Mouse (Mus musculus): Measurements from ENCODE around the gene Cyb561d2.

Cyb561d2 gene

DNA sequence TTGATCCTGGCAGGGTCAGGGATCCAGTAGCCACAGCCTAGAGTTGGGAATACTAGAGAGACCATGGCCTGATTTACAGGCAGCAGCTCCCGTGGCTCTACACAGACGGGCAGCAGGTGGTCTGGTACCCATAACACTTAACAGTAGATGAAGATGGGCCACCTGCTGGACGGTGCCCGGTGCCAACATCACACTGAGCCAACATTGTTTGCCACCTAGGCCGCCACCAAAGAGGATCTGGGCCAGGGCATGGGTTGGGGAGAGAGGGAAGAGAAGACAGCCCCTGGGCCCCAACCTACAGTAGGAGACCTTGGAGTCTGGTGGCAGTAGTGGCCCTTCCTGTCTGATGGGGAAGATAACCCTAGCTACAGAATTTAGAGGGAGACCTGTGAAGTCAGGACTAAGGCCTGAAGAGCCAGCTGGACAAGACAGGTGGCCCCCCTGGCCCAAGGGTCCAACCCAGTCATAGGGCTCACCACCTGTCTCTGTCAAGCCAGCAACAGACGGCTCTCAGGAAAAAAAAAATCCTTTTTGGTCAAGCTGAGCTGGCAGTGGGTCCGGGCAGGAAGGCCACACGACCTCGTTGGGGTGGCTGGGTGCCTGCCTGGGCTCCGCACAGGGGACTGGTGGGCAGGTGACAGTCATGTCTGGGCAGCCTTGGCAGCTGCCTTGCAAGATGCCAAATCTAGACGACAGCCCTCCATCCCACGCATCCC lies 39.7 kb downstream of the Cyb561d2 start:
- ChIA-PET CTCF (interaction anchor here in 2 of 4 experiments (0.6 to 1.3 kb wide), 2 partner anchors 39 to 100 kb away, joined by 3 read pairs; no protein-coding TSS in a partner anchor), POLR2A (no interaction called here)

GRCm38 (mm10) chr9:107500708-107501286 lies 41.2 kb downstream of the Cyb561d2 start:
- CTCF ChIA-PET: interaction anchor here in 2 of 4 experiments (0.6 kb wide), 2 partner anchors 22 to 537 kb away, joined by 3 read pairs; no protein-coding TSS in a partner anchor

DNA sequence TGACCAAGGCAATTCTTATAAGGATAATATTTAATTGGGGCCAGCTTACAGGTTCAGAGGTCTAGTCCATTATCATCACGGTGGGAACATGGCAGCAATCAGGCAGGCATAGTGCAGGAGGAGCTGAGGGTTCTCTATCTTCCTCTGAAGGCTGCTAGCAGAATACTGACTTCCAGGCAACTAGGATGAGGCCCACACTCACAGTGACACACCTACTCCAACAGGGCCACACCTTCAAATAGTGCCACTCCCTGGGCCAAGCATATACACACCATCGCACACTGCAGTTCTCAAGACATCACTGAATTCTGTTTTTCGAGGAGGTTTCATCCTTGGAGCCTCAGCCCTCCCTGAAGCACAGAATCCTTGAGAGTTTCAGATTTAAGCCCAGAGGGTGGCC lies 45.6 kb downstream of the Cyb561d2 start:
- POLR2A ChIA-PET: interaction anchor here in 1 of 4 experiments (1.1 kb wide), 1 partner anchor 43 kb away, joined by 3 read pairs; no protein-coding TSS in a partner anchor
- CTCF ChIA-PET: interaction anchor here in 1 of 4 experiments (1.0 kb wide), 1 partner anchor 122 kb away, joined by 3 read pairs; no protein-coding TSS in a partner anchor

More at GRCm38 (mm10) chr9:107500708-107501286, 41.2 kb downstream of the Cyb561d2 start:
- POLR2A ChIA-PET: interaction anchor here in 1 of 4 experiments (0.7 kb wide), 1 partner anchor 129 kb away, joined by 3 read pairs; no protein-coding TSS in a partner anchor

GRCm38 (mm10) chr9:107494238-107494637 lies 47.8 kb downstream of the Cyb561d2 start:
- CTCF ChIA-PET: interaction anchor here in 1 of 4 experiments (0.5 kb wide), 1 partner anchor 154 kb away, joined by 9 read pairs; no protein-coding TSS in a partner anchor
- POLR2A ChIA-PET: interaction anchor here in 1 of 4 experiments (1.7 kb wide), 1 partner anchor 8 kb away, joined by 5 read pairs; no protein-coding TSS in a partner anchor

GRCm38 (mm10) chr9:107493511-107493910 lies 48.5 kb downstream of the Cyb561d2 start:
- ChIA-PET CTCF (interaction anchor here in 1 of 4 experiments (0.5 kb wide), 1 partner anchor 153 kb away, joined by 9 read pairs; no protein-coding TSS in a partner anchor), POLR2A (interaction anchor here in 1 of 4 experiments (0.9 kb wide), 1 partner anchor 17 kb away, joined by 3 read pairs; no protein-coding TSS in a partner anchor)

DNA sequence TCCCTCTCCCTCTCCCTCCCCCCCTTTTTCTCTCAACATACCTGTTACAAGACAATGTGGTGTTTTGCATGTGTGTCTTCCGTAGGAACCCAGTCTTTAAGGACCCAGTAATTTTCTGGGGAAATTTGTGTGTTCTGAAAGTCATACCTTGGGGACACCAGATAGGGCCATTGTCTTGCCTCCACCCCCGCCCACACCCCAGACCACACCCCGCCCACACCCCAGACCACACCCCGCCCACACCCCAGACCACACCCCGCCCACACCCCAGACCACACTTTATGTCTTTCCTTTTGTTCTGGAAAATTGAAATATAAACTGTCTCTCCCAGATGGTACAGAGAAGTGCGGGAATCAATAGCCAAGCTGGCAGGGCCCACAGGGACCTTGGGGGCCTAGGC lies 51.4 kb downstream of the Cyb561d2 start:
- POLR2A ChIA-PET: interaction anchor here in 1 of 4 experiments (0.8 to 0.9 kb wide), 3 partner anchors 10 to 31 kb away, joined by 3 to 5 read pairs (median 3); no protein-coding TSS in a partner anchor
- CTCF ChIA-PET: interaction anchor here in 1 of 4 experiments (0.7 kb wide), 1 partner anchor 1049 kb away, joined by 8 read pairs; no protein-coding TSS in a partner anchor

- CTCF ChIA-PET: no interaction called here
- POLR2A ChIA-PET: interaction anchor here in 1 of 4 experiments (0.8 to 0.9 kb wide), 2 partner anchors 11 to 32 kb away, joined by 3 read pairs; no protein-coding TSS in a partner anchor
These were observed 51.8 kb downstream of the Cyb561d2 start for GRCm38 (mm10) chr9:107490146-107490545.

All from embryonic stem cell, embryonic (primary cell).